Mouse (Mus musculus) spleen, adult 2 months (tissue): ENCODE data around the gene Tmed6.

Experiments
- CTCF ChIP-seq: fragments of 200-500 bp; IDR thresholded peaks from 2 replicates; pipeline ENCODE4 v1.5.1; 2011; ENCODE audit warnings: mild to moderate bottlenecking, inconsistent platforms; ENCODE audit not compliant: insufficient read depth, insufficient read length, insufficient replicate concordance; ENCODE audit errors: extremely low read depth
- POLR2A ChIP-seq: fragments of 200-500 bp; IDR thresholded peaks from 2 replicates; pipeline ENCODE4 v1.6.1; 2011; ENCODE audit warnings: low read depth, low read length, inconsistent platforms

- TF ChIP-seq CTCF (no peak), POLR2A (no peak)
Observed at GRCm38 (mm10) chr8:107023479-107023878, 42.0 kb downstream of the Tmed6 start.
